Mouse (Mus musculus) cerebellum, postnatal 10 days (tissue): ENCODE measurements around the gene Fam222a.

ENCODE experiments used
- DNase-seq, 2 experiments: peaks; one replicate each; pipeline ENCODE4 v3.0.0; 2021; ENCODE audit warnings: mixed read lengths in 2 of 2

The Fam222a gene

GRCm38 (mm10) chr5:114560533-114560936 lies 7.3 kb upstream of the Fam222a start:
- DNase-seq: no peak

- DNase-seq: no peak
These were observed 6.9 kb upstream of the Fam222a start for GRCm38 (mm10) chr5:114560965-114561364.

GRCm38 (mm10) chr5:114563994-114564393 lies 3.8 kb upstream of the Fam222a start:
- DNase-seq: no peak

- DNase-seq: peak; percentile 80 to 81
These were observed 2.5 kb upstream of the Fam222a start for GRCm38 (mm10) chr5:114565305-114565704.

GRCm38 (mm10) chr5:114565751-114566150 lies 2.1 kb upstream of the Fam222a start:
- DNase-seq: peak in 1 of 2 experiments; percentile 31

- DNase-seq: no peak
These were observed 1.4 kb upstream of the Fam222a start for GRCm38 (mm10) chr5:114566461-114566860.

- DNase-seq: peak; percentile 98 to 99
These were observed 720 bp upstream of the Fam222a start for GRCm38 (mm10) chr5:114567075-114567517.

GRCm38 (mm10) chr5:114568818-114569217 lies 1.0 kb downstream of the Fam222a start:
- DNase-seq: peak in 1 of 2 experiments; percentile 37

GRCm38 (mm10) chr5:114569918-114570670 lies 2.3 kb downstream of the Fam222a start:
- DNase-seq: peak; percentile 69 to 80

- peak; percentile 43 to 47 for DNase-seq
These were observed 3.1 kb downstream of the Fam222a start for GRCm38 (mm10) chr5:114570791-114571450.

GRCm38 (mm10) chr5:114571451-114572030 lies 3.7 kb downstream of the Fam222a start:
- peak; percentile 54 to 55 for DNase-seq

GRCm38 (mm10) chr5:114572997-114573396 lies 5.2 kb downstream of the Fam222a start:
- DNase-seq: peak; percentile 34 to 60

- DNase-seq: peak in 1 of 2 experiments; percentile 33
These were observed 6.3 kb downstream of the Fam222a start for GRCm38 (mm10) chr5:114573920-114574628.

GRCm38 (mm10) chr5:114575010-114575409 lies 7.2 kb downstream of the Fam222a start:
- no peak for DNase-seq

- DNase-seq: peak; percentile 90 to 91
These were observed 7.7 kb downstream of the Fam222a start for GRCm38 (mm10) chr5:114575530-114575929.

- DNase-seq: peak; percentile 64 to 65
These were observed 8.3 kb downstream of the Fam222a start for GRCm38 (mm10) chr5:114575986-114576605.

- no peak for DNase-seq
These were observed 10.5 kb downstream of the Fam222a start for GRCm38 (mm10) chr5:114578361-114578760.

GRCm38 (mm10) chr5:114579714-114580357 lies 12.0 kb downstream of the Fam222a start:
- peak; percentile 50 to 70 for DNase-seq

GRCm38 (mm10) chr5:114581486-114581885 lies 13.7 kb downstream of the Fam222a start:
- DNase-seq: peak; percentile 81 to 87

GRCm38 (mm10) chr5:114583046-114583445 lies 15.2 kb downstream of the Fam222a start:
- DNase-seq: no peak

- DNase-seq: no peak
These were observed 15.8 kb downstream of the Fam222a start for GRCm38 (mm10) chr5:114583490-114584175.
